Mouse (Mus musculus) erythroblast, embryonic 14.5 days (primary cell): ENCODE results near the gene Syngr1. TPM values are rescaled to one million over a fixed set of nuclear protein-coding genes. Genes with fewer than 3 reads are reported as not detected.

Experiments
- H3K27me3 ChIP-seq: 2 replicates; pipeline ENCODE4 v1.6.1; 2012; ENCODE audit warnings: inconsistent platforms; ENCODE audit not compliant: control insufficient read depth
- H3K36me3 ChIP-seq: 2 replicates; pipeline ENCODE4 v1.6.1; 2012; ENCODE audit warnings: mild to moderate bottlenecking, inconsistent platforms; ENCODE audit not compliant: control insufficient read depth
- H3K4me1 ChIP-seq: 2 replicates; pipeline ENCODE4 v1.6.1; 2012; ENCODE audit warnings: inconsistent platforms; ENCODE audit not compliant: control insufficient read depth
- H3K4me3 ChIP-seq: replicated peaks from 2 replicates; pipeline ENCODE3; 2012; ENCODE audit warnings: moderate library complexity, mild to moderate bottlenecking, inconsistent platforms
- H3K9me3 ChIP-seq: 2 replicates; pipeline ENCODE4 v1.6.1; 2012; ENCODE audit warnings: low read length, inconsistent platforms, mixed read lengths; ENCODE audit not compliant: control insufficient read depth
- GATA1 ChIP-seq: IDR thresholded peaks from 2 replicates; pipeline ENCODE4 v1.6.1; 2012; ENCODE audit warnings: low read length, inconsistent platforms, mixed read lengths
- TAL1 ChIP-seq: IDR thresholded peaks from 3 replicates; pipeline ENCODE4 v1.6.1; 2012; ENCODE audit warnings: low read length, inconsistent platforms, mixed read lengths
- polyA plus RNA-seq: library from polyadenylated mRNA; stranded (reverse); fragments of >175 nt; gene quantifications from 2 replicates; pipeline ENCODE4 v1.2.3, GENCODE M21; 2012

Gene Syngr1
- polyA plus RNA-seq, 1 experiment: 0.41 TPM

GRCm38 (mm10) chr15:80161199-80161598 lies 70.1 kb downstream of the Syngr1 start:
- Histone ChIP-seq H3K4me3 (no peak overlapping the region), H3K36me3 (peaks cover 70% of the 10 kb centered on the region), H3K9me3 (no peaks in the 10 kb centered on the region), H3K4me1 (no peaks in the 10 kb centered on the region; the same call in 1 of the 2 replicates), H3K27me3 (no peaks in the 10 kb centered on the region)
- TF ChIP-seq GATA1 (no peak), TAL1 (no peak)

GRCm38 (mm10) chr15:80162401-80162964 lies 71.3 kb downstream of the Syngr1 start:
- no peak for TF ChIP-seq TAL1
- TF ChIP-seq GATA1: no peak
- no peaks in the 10 kb centered on the region; the same call in 1 of the 2 replicates for H3K4me1 ChIP-seq
- no peaks in the 10 kb centered on the region for H3K9me3 ChIP-seq
- peaks cover 57% of the 10 kb centered on the region for H3K36me3 ChIP-seq
- no peaks in the 10 kb centered on the region for H3K27me3 ChIP-seq
- no peak overlapping the region for H3K4me3 ChIP-seq

DNA sequence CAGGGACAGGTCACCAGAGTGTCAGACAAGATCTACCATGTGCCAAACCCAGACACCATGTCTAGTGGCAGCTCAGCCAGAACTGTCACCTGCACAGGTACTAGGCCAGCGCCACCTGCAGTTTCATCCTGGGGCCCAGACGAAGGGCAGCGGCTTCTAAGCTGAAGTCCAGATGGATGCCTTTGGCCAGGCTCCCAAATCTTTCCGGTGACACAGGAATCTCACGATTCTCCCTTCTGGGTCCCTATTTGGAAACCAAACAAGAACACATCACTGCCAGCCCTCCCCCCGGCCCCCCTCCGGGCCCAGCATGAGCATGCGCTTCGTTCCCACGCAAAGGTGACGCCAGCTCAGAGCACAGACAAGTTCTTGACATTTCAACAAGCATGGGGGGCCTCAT lies 72.1 kb downstream of the Syngr1 start:
- Histone ChIP-seq H3K9me3 (no peaks in the 10 kb centered on the region), H3K36me3 (peaks cover 49% of the 10 kb centered on the region), H3K4me1 (no peaks in the 10 kb centered on the region; the same call in 1 of the 2 replicates), H3K4me3 (no peak overlapping the region), H3K27me3 (no peaks in the 10 kb centered on the region)
- TF ChIP-seq GATA1 (no peak), TAL1 (no peak)

DNA sequence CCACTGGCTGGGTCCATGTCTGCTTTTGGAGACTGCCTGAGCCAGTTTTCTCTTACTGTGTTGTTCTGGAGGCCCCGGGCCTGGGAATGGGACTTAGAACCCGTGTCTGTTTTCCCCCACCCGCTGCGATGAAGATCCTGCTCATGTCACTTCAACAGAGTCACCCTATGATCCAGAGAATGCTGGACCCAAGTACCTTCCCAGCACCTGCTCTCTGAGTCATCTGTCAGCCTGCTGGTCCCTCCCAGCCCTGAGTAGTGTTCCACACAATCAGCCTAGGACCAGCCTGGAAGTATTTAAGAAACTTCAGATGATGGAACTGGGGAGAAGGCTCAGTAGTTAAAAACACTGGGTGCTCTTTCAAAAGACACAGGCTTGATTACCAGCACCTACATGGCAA lies 72.6 kb downstream of the Syngr1 start:
- no peaks in the 10 kb centered on the region for H3K9me3 ChIP-seq
- peaks cover 45% of the 10 kb centered on the region for H3K36me3 ChIP-seq
- no peaks in the 10 kb centered on the region for H3K27me3 ChIP-seq
- TF ChIP-seq TAL1: no peak
- no peak for TF ChIP-seq GATA1
- no peaks in the 10 kb centered on the region; the same call in 1 of the 2 replicates for H3K4me1 ChIP-seq
- no peak overlapping the region for H3K4me3 ChIP-seq

GRCm38 (mm10) chr15:80165396-80165795 lies 74.3 kb downstream of the Syngr1 start:
- H3K36me3 ChIP-seq: peaks cover 28% of the 10 kb centered on the region
- H3K4me1 ChIP-seq: no peaks in the 10 kb centered on the region; the same call in 1 of the 2 replicates
- peaks cover 13% of the 10 kb centered on the region for H3K27me3 ChIP-seq
- no peaks in the 10 kb centered on the region for H3K9me3 ChIP-seq
- H3K4me3 ChIP-seq: no peak overlapping the region
- TF ChIP-seq GATA1 (no peak), TAL1 (no peak; the same call in 2 of the 3 replicates)

Other genes starting within 250 kb of the Syngr1 start
- gene Apobec3, start 199.7 kb upstream of the Syngr1 start, polyA plus RNA-seq: 0.03 and 0.07 TPM in 2 replicates
- 0.28 and 0.50 TPM in 2 replicates for gene Cbx7, start 120.2 kb upstream of the Syngr1 start, polyA plus RNA-seq
- 0.08 and 0.09 TPM in 2 replicates for gene Pdgfb, start 76.4 kb upstream of the Syngr1 start, polyA plus RNA-seq
- 12.0 and 25.2 TPM in 2 replicates for gene Rpl3, start 534 bp downstream of the Syngr1 start, polyA plus RNA-seq
- 2.2 and 3.3 TPM in 2 replicates for gene Tab1, start 41.8 kb downstream of the Syngr1 start, polyA plus RNA-seq
- not detected in 2 replicates for gene Mgat3, start 82.4 kb downstream of the Syngr1 start, polyA plus RNA-seq
- gene Mief1, start 142.7 kb downstream of the Syngr1 start, polyA plus RNA-seq: 1.5 and 1.7 TPM in 2 replicates
- gene AC140267.1, start 144.5 kb downstream of the Syngr1 start, polyA plus RNA-seq: not detected in 2 replicates
- 65.1 and 68.9 TPM in 2 replicates for gene Atf4, start 163.8 kb downstream of the Syngr1 start, polyA plus RNA-seq
- 6.6 and 8.7 TPM in 2 replicates for gene Rps19bp1, start 173.0 kb downstream of the Syngr1 start, polyA plus RNA-seq
- not detected in 2 replicates for gene Cacna1i, start 195.9 kb downstream of the Syngr1 start, polyA plus RNA-seq